Mouse (Mus musculus) kidney, embryonic 15.5 days (tissue): ENCODE data around the gene Kif26a. TPM values are rescaled to one million over a fixed set of nuclear protein-coding genes. Genes with fewer than 3 reads are reported as not detected.
A peak's percentile ranks its signal among the peaks of the same experiment; 100 is the strongest.

ENCODE experiments used
- ATAC-seq: fragments of 200-750 bp; cut with Nextera tagmentation; replicated peaks from 2 replicates; pipeline ENCODE4 v1.8.0; 2017; ENCODE audit warnings: moderate TSS enrichment; ENCODE audit not compliant: low FRiP score
- H3K27ac ChIP-seq: fragments of 300-500 bp; sonication (generic); 2 replicates; pipeline ENCODE4 v1.5.1; 2015; ENCODE audit warnings: mild to moderate bottlenecking, inconsistent platforms
- H3K27me3 ChIP-seq: fragments of 300-500 bp; sonication (generic); 2 replicates; pipeline ENCODE4 v1.6.1; 2015; ENCODE audit warnings: inconsistent platforms
- H3K36me3 ChIP-seq: fragments of 300-500 bp; sonication (generic); 2 replicates; pipeline ENCODE4 v1.6.1; 2015; ENCODE audit warnings: inconsistent platforms
- H3K4me1 ChIP-seq: fragments of 300-500 bp; sonication (generic); 2 replicates; pipeline ENCODE4 v1.6.1; 2015; ENCODE audit warnings: inconsistent platforms
- H3K4me2 ChIP-seq: fragments of 300-500 bp; sonication (generic); 2 replicates; pipeline ENCODE4 v1.6.1; 2015; ENCODE audit warnings: moderate library complexity, mild to moderate bottlenecking, inconsistent platforms
- H3K4me3 ChIP-seq: fragments of 300-500 bp; sonication (generic); replicated peaks from 2 replicates; pipeline ENCODE4 v1.5.1; 2015; ENCODE audit warnings: mild to moderate bottlenecking, inconsistent platforms
- H3K9ac ChIP-seq: fragments of 300-500 bp; sonication (generic); 2 replicates; pipeline ENCODE4 v1.6.1; 2015; ENCODE audit warnings: mild to moderate bottlenecking, inconsistent platforms
- H3K9me3 ChIP-seq: fragments of 300-500 bp; sonication (generic); replicated peaks from 2 replicates; pipeline ENCODE4 v1.6.1; 2016; ENCODE audit warnings: inconsistent platforms
- WGBS: fragments of 180-500 bp; shearing (Covaris S2); methylation state at CpG from one replicate; pipeline ENCODE4 v1.1.7; 2015; ENCODE audit warnings: mixed read lengths; 5-methylcytosine and 5-hydroxymethylcytosine counted together
- polyA plus RNA-seq: library from polyadenylated mRNA; unstranded; fragments of >200 nt; fragmentation: Nextera tagmentation; extraction: Ambion mirVana; gene quantifications from 2 replicates; pipeline ENCODE4 v1.2.1, GENCODE M21; 2015

Gene Kif26a
- polyA plus RNA-seq, 1 experiment from 2014 or later = 4.5 TPM

GRCm38 (mm10) chr12:112172214-112172613 lies 26.2 kb downstream of the Kif26a start:
- no peak overlapping the region for H3K4me3 ChIP-seq
- H3K27me3 ChIP-seq = peaks cover 3% of the 10 kb centered on the region; the same call in 1 of the 2 replicates
- peaks cover 21% of the 10 kb centered on the region for H3K4me1 ChIP-seq
- H3K27ac ChIP-seq = no peak overlapping the region
- H3K9me3 ChIP-seq = no peaks in the 10 kb centered on the region
- 65% methylated on average over 8 of the region's 8 CpGs for WGBS
- no peak overlapping the region for H3K9ac ChIP-seq
- peaks cover 7% of the 10 kb centered on the region; the same call in 1 of the 2 replicates for H3K36me3 ChIP-seq
- no peak for ATAC-seq
- H3K4me2 ChIP-seq = no peak overlapping the region

GRCm38 (mm10) chr12:112177679-112178078 lies 31.7 kb downstream of the Kif26a start:
- Histone ChIP-seq H3K4me1 (peaks cover 9% of the 10 kb centered on the region; the same call in 1 of the 2 replicates), H3K9ac (no peak overlapping the region), H3K4me2 (no peak overlapping the region), H3K27ac (no peak overlapping the region), H3K9me3 (no peaks in the 10 kb centered on the region), H3K4me3 (no peak overlapping the region), H3K27me3 (no peaks in the 10 kb centered on the region), H3K36me3 (peaks cover 16% of the 10 kb centered on the region; the same call in 1 of the 2 replicates)
- 92% methylated on average over 19 of the region's 19 CpGs for WGBS
- ATAC-seq = no peak

GRCm38 (mm10) chr12:112179687-112180086 lies 33.7 kb downstream of the Kif26a start:
- H3K4me3 ChIP-seq = no peak overlapping the region
- H3K27me3 ChIP-seq = no peaks in the 10 kb centered on the region
- no peak for ATAC-seq
- H3K36me3 ChIP-seq = peaks cover 16% of the 10 kb centered on the region; the same call in 1 of the 2 replicates
- H3K27ac ChIP-seq = no peak overlapping the region
- H3K9me3 ChIP-seq = no peaks in the 10 kb centered on the region
- H3K9ac ChIP-seq = no peak overlapping the region
- H3K4me2 ChIP-seq = no peak overlapping the region
- peaks cover 24% of the 10 kb centered on the region for H3K4me1 ChIP-seq
- WGBS = 86% methylated on average over 13 of the region's 13 CpGs

GRCm38 (mm10) chr12:112181921-112182608 lies 36.1 kb downstream of the Kif26a start:
- Histone ChIP-seq H3K36me3 (peaks cover 10% of the 10 kb centered on the region; the same call in 1 of the 2 replicates), H3K4me1 (peaks cover 28% of the 10 kb centered on the region), H3K27me3 (no peaks in the 10 kb centered on the region), H3K9ac (0 out of 2 replicates have a peak overlapping the region, but pooled peaks have one; percentile 14), H3K4me3 (no peak overlapping the region), H3K4me2 (no peak overlapping the region), H3K27ac (no peak overlapping the region), H3K9me3 (no peaks in the 10 kb centered on the region)
- 44% methylated on average over 7 of the region's 7 CpGs for WGBS
- ATAC-seq = no peak

GRCm38 (mm10) chr12:112182609-112182955 lies 36.6 kb downstream of the Kif26a start:
- Histone ChIP-seq H3K9ac (no peak overlapping the region), H3K36me3 (peaks cover 6% of the 10 kb centered on the region; the same call in 1 of the 2 replicates)
- WGBS = 49% methylated on average over 7 of the region's 7 CpGs

GRCm38 (mm10) chr12:112183675-112184074 lies 37.7 kb downstream of the Kif26a start:
- Histone ChIP-seq H3K9ac (no peak overlapping the region), H3K4me3 (no peak overlapping the region), H3K9me3 (no peaks in the 10 kb centered on the region), H3K27ac (peak overlapping the region; percentile 77), H3K4me2 (no peak overlapping the region), H3K27me3 (no peaks in the 10 kb centered on the region), H3K36me3 (no peaks in the 10 kb centered on the region), H3K4me1 (peaks cover 32% of the 10 kb centered on the region)
- WGBS = 58% methylated on average over 6 of the region's 6 CpGs
- no peak for ATAC-seq

More at GRCm38 (mm10) chr12:112182609-112182955, 36.6 kb downstream of the Kif26a start:
- Histone ChIP-seq H3K9me3 (no peaks in the 10 kb centered on the region), H3K4me1 (peaks cover 28% of the 10 kb centered on the region), H3K4me3 (no peak overlapping the region), H3K27ac (no peak overlapping the region), H3K4me2 (no peak overlapping the region), H3K27me3 (no peaks in the 10 kb centered on the region)
- ATAC-seq = no peak

- Histone ChIP-seq H3K9me3 (no peaks in the 10 kb centered on the region), H3K27ac (peak overlapping the region; percentile 82), H3K9ac (0 out of 2 replicates have a peak overlapping the region, but pooled peaks have one; percentile 26), H3K4me3 (no peak overlapping the region), H3K4me1 (peaks cover 32% of the 10 kb centered on the region), H3K27me3 (no peaks in the 10 kb centered on the region), H3K4me2 (no peak overlapping the region), H3K36me3 (no peaks in the 10 kb centered on the region)
- ATAC-seq = peak; percentile 44; the same call in 1 of the 2 replicates
- WGBS = 31% methylated on average over 3 of the region's 3 CpGs
Measured at GRCm38 (mm10) chr12:112184390-112184789, 38.4 kb downstream of the Kif26a start.

GRCm38 (mm10) chr12:112186899-112187298 lies 40.9 kb downstream of the Kif26a start:
- peaks cover 29% of the 10 kb centered on the region for H3K4me1 ChIP-seq

GRCm38 (mm10) chr12:112191753-112192152 lies 45.7 kb downstream of the Kif26a start:
- H3K27ac ChIP-seq = no peak overlapping the region
- H3K9me3 ChIP-seq = no peaks in the 10 kb centered on the region
- H3K4me2 ChIP-seq = no peak overlapping the region
- ATAC-seq = no peak
- H3K27me3 ChIP-seq = peaks cover 25% of the 10 kb centered on the region
- no peak overlapping the region for H3K9ac ChIP-seq
- H3K36me3 ChIP-seq = no peaks in the 10 kb centered on the region
- H3K4me1 ChIP-seq = peaks cover 20% of the 10 kb centered on the region
- H3K4me3 ChIP-seq = no peak overlapping the region
- 50% methylated on average over 6 of the region's 6 CpGs for WGBS

More at GRCm38 (mm10) chr12:112186899-112187298, 40.9 kb downstream of the Kif26a start:
- Histone ChIP-seq H3K27ac (no peak overlapping the region), H3K4me3 (no peak overlapping the region), H3K9me3 (no peaks in the 10 kb centered on the region), H3K9ac (no peak overlapping the region), H3K27me3 (0 out of 2 replicates have a peak, but pooled peaks cover 3% of the 10 kb centered on the region), H3K4me2 (no peak overlapping the region), H3K36me3 (no peaks in the 10 kb centered on the region)
- no peak for ATAC-seq
- 80% methylated on average over 6 of the region's 6 CpGs for WGBS

- Histone ChIP-seq H3K27ac (no peak overlapping the region), H3K36me3 (no peaks in the 10 kb centered on the region), H3K9me3 (no peaks in the 10 kb centered on the region), H3K4me3 (no peak overlapping the region), H3K27me3 (peaks cover 43% of the 10 kb centered on the region), H3K4me1 (peaks cover 16% of the 10 kb centered on the region), H3K4me2 (peak overlapping the region; percentile 12; the same call in 1 of the 2 replicates), H3K9ac (no peak overlapping the region)
- 9% methylated on average over 13 of the region's 13 CpGs for WGBS
- no peak for ATAC-seq
Measured at GRCm38 (mm10) chr12:112195019-112195418, 49.0 kb downstream of the Kif26a start.

- Histone ChIP-seq H3K4me1 (peaks cover 16% of the 10 kb centered on the region), H3K27ac (no peak overlapping the region), H3K27me3 (peaks cover 50% of the 10 kb centered on the region), H3K9ac (no peak overlapping the region), H3K4me2 (no peak overlapping the region), H3K4me3 (no peak overlapping the region), H3K36me3 (no peaks in the 10 kb centered on the region), H3K9me3 (no peaks in the 10 kb centered on the region)
- WGBS = 34% methylated on average over 10 of the region's 10 CpGs
- no peak for ATAC-seq
Measured at GRCm38 (mm10) chr12:112196562-112196961, 50.6 kb downstream of the Kif26a start.

- no peak overlapping the region for H3K4me2 ChIP-seq
- no peak for ATAC-seq
- H3K4me3 ChIP-seq = no peak overlapping the region
- H3K27ac ChIP-seq = no peak overlapping the region
- peaks cover 16% of the 10 kb centered on the region for H3K4me1 ChIP-seq
- H3K9ac ChIP-seq = no peak overlapping the region
- no peaks in the 10 kb centered on the region for H3K9me3 ChIP-seq
- H3K36me3 ChIP-seq = no peaks in the 10 kb centered on the region
- WGBS = 67% methylated on average over 3 of the region's 3 CpGs
- H3K27me3 ChIP-seq = peaks cover 44% of the 10 kb centered on the region
Measured at GRCm38 (mm10) chr12:112199363-112199762, 53.4 kb downstream of the Kif26a start.
